Mouse (Mus musculus) bone marrow, adult 2 months (tissue): ENCODE data around the gene Esp8.
"Not testable (repeated sequence)": the region's sequence is repeated elsewhere in the genome, so short reads cannot be mapped to it uniquely, and the experiment has no call there.

Source experiments
- CTCF ChIP-seq: fragments of 200-500 bp; IDR thresholded peaks from 2 replicates; pipeline ENCODE4 v1.5.1; 2011; ENCODE audit warnings: low read length, control low read depth; ENCODE audit not compliant: control insufficient read depth, insufficient read depth
- POLR2A ChIP-seq: fragments of 200-500 bp; IDR thresholded peaks from 2 replicates; pipeline ENCODE4 v1.6.1; 2011; ENCODE audit warnings: low read depth, mild to moderate bottlenecking, control low read depth, low read length, borderline replicate concordance; ENCODE audit not compliant: control insufficient read depth

- not testable (repeated sequence) for TF ChIP-seq POLR2A, CTCF
Observed at GRCm38 (mm10) chr17:40547005-40547404, 27.2 kb downstream of the Esp8 start.
